Mouse (Mus musculus) thymus, adult 2 months (tissue): ENCODE measurements at regions not wholly inside any gene's neighbourhood (a gene's known extent, or its start where the extent isn't known, plus 50 kb on each side); places are given as distances from the start of the nearest gene placed in this dataset.
"Not testable (repeated sequence)": the region's sequence is repeated elsewhere in the genome, so short reads cannot be mapped to it uniquely, and the experiment has no call there.

Experiments used
- CTCF ChIP-seq: fragments of 200-500 bp; IDR thresholded peaks from 2 replicates; pipeline ENCODE4 v1.5.1; 2012; ENCODE audit warnings: mild to moderate bottlenecking, control low read depth, low read length, moderate library complexity, borderline replicate concordance; ENCODE audit not compliant: control insufficient read depth, poor library complexity, insufficient read depth; ENCODE audit errors: extremely low read depth
- POLR2A ChIP-seq: fragments of 200-500 bp; IDR thresholded peaks from 2 replicates; pipeline ENCODE4 v1.6.1; 2012; ENCODE audit warnings: mild to moderate bottlenecking, low read length, control low read depth, moderate library complexity; ENCODE audit not compliant: control insufficient read depth, poor library complexity, insufficient read depth; ENCODE audit errors: extremely low read depth

DNA sequence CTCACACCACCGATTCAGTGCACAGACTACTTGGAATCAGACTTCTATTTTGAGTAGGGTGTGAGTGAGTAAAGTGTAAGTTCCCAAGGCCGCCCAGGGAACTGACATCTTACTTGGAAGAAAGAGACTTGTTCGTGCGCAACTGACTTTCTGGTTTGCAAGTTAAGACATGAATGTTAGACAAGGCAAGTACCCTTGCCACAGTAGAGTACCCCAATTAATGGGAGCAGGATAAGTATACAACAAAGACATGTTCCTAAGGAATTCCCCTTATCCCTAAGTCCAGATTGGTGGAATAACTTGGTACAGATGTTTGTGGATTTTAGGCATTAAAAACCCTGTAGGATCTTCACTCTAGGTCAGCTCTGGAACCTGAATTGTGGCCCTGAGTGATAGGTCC, 60.4 kb upstream of the Gm14496 start:
- TF ChIP-seq POLR2A, CTCF: not testable (repeated sequence)
